Mouse (Mus musculus): ENCODE data around the gene Pagr1a.
A peak's percentile ranks its signal among the peaks of the same experiment; 100 is the strongest.

The Pagr1a gene

GRCm38 (mm10) chr7:127020901-127021562, 3.9 kb upstream of the Pagr1a start, which contains the start of the genes Gm42742 and Prrt2:
Gene Gm42742 (minus strand): TSS chr7:127021097.
Gene Prrt2 (minus strand): TSS chr7:127021211.
- peak; percentile 70 to 72 for DNase-seq (ENCODE audit: low spot score in 2 of 2)

GRCm38 (mm10) chr7:127020491-127020890, 3.3 kb upstream of the Pagr1a start:
- no peak for DNase-seq (ENCODE audit: low spot score in 2 of 2)

GRCm38 (mm10) chr7:127020031-127020430, 2.9 kb upstream of the Pagr1a start:
- no peak for DNase-seq (ENCODE audit: low spot score in 2 of 2)

- no peak for DNase-seq (ENCODE audit: low spot score in 2 of 2)
Measured at GRCm38 (mm10) chr7:127019306-127019960, 2.3 kb upstream of the Pagr1a start.

- DNase-seq (ENCODE audit: low spot score in 2 of 2) = no peak
Measured at GRCm38 (mm10) chr7:127018416-127019305, 1.5 kb upstream of the Pagr1a start.

- no peak for DNase-seq (ENCODE audit: low spot score in 2 of 2)
Measured at GRCm38 (mm10) chr7:127017950-127018345, 796 bp upstream of the Pagr1a start.

- no peak for DNase-seq (ENCODE audit: low spot score in 2 of 2)
Measured at GRCm38 (mm10) chr7:127016486-127016938, 640 bp downstream of the Pagr1a start.

GRCm38 (mm10) chr7:127016481-127016485, 869 bp downstream of the Pagr1a start, which contains the start of gene Pagr1b:
Gene Pagr1b (minus strand): TSS chr7:127016484.
- no peak for DNase-seq (ENCODE audit: low spot score in 2 of 2)

GRCm38 (mm10) chr7:127016081-127016480, 1.1 kb downstream of the Pagr1a start:
- DNase-seq (ENCODE audit: low spot score in 2 of 2) = peak in 1 of 2 experiments; percentile 25

- DNase-seq (ENCODE audit: low spot score in 2 of 2) = no peak
Measured at GRCm38 (mm10) chr7:127014993-127015392, 2.2 kb downstream of the Pagr1a start.

GRCm38 (mm10) chr7:127014320-127014719, 2.8 kb downstream of the Pagr1a start, which contains the start of gene Mvp:
Gene Mvp (minus strand): TSS chr7:127014621.
- DNase-seq (ENCODE audit: low spot score in 2 of 2) = peak in 1 of 2 experiments; percentile 31

- no peak for DNase-seq (ENCODE audit: low spot score in 2 of 2)
Measured at GRCm38 (mm10) chr7:127013385-127013784, 3.8 kb downstream of the Pagr1a start.

GRCm38 (mm10) chr7:127012845-127013244, 4.3 kb downstream of the Pagr1a start:
- DNase-seq (ENCODE audit: low spot score in 2 of 2) = no peak

- no peak for DNase-seq (ENCODE audit: low spot score in 2 of 2)
Measured at GRCm38 (mm10) chr7:127012374-127012773, 4.8 kb downstream of the Pagr1a start.

- DNase-seq (ENCODE audit: low spot score in 2 of 2) = no peak
Measured at GRCm38 (mm10) chr7:127011717-127012116, 5.4 kb downstream of the Pagr1a start.

GRCm38 (mm10) chr7:127011051-127011450, 6.1 kb downstream of the Pagr1a start:
- DNase-seq (ENCODE audit: low spot score in 2 of 2) = no peak

- no peak for DNase-seq (ENCODE audit: low spot score in 2 of 2)
Measured at GRCm38 (mm10) chr7:127009307-127010085, 7.7 kb downstream of the Pagr1a start.

- no peak for DNase-seq (ENCODE audit: low spot score in 2 of 2)
Measured at GRCm38 (mm10) chr7:127008239-127009019, 8.7 kb downstream of the Pagr1a start.

- no peak for DNase-seq (ENCODE audit: low spot score in 2 of 2)
Measured at GRCm38 (mm10) chr7:127007313-127008024, 9.7 kb downstream of the Pagr1a start.

- no peak for DNase-seq (ENCODE audit: low spot score in 2 of 2)
Measured at GRCm38 (mm10) chr7:127004122-127004875, 12.9 kb downstream of the Pagr1a start.
